Comparison of ENCODE assay signal across 21 mouse cellular contexts in the genomic region with DNA sequence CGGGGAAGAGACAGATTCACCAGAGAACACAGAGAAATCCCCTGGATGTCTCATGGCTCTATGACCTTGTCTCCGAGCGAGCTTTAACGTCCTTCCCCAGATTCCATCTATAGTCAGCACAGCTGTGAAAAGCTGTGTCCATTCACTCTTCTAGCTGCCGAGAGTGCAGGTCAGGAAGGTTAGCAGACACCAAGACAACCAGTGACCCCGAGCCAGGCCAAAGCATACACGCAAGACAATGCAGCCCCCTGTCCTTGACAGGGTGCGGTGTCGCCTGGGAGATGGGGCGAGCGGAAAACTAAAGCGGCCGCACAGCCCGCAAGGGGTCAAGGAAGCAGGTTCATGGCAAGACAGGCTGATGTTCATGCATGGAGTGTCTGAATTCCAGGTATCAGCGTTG. TPM values are rescaled to one million over a fixed set of nuclear protein-coding genes. Genes with fewer than 3 reads are reported as not detected.
DNase-seq lines count a peak whose midpoint lies in the region; ATAC-seq and TF ChIP-seq lines count a peak whose summit lies in the region.
"Had no signal": no experiment of that assay in that cellular context is flagged by ENCODE, and none has a peak within 500 bp of the region (broad histone marks: within the 10 kb centered on the region; RNA-seq: fewer than 3 reads in every experiment).

No protein-coding gene starts in this region.

- H3K4me2 ChIP-seq in forebrain, embryonic 16.5 days (ENCODE audit: low read length) = no peak overlapping the region
- 0 out of 2 replicates have a peak overlapping the region, but pooled peaks have one; percentile 13 for H3K4me2 ChIP-seq in hindbrain, embryonic 12.5 days (replicated peaks)
- no peak overlapping the region for H3K4me2 ChIP-seq in hindbrain, embryonic 16.5 days (ENCODE audit: low read length)
- H3K4me2 ChIP-seq: forebrain, embryonic 15.5 days; liver, embryonic 13.5 days; lung, embryonic 14.5 days had no signal

- peaks cover 3% of the 10 kb centered on the region; the same call in 1 of the 2 replicates for H3K27me3 ChIP-seq in forebrain, embryonic 10.5 days (ENCODE audit: poor library complexity, severe bottlenecking)
- no peaks in the 10 kb centered on the region for H3K27me3 ChIP-seq in forebrain, embryonic 16.5 days (replicated peaks; ENCODE audit: control insufficient read depth, insufficient read depth, low read length)
- peaks cover 3% of the 10 kb centered on the region; the same call in 1 of the 2 replicates for H3K27me3 ChIP-seq in hindbrain, embryonic 12.5 days
- H3K27me3 ChIP-seq in hindbrain, embryonic 16.5 days (replicated peaks; ENCODE audit: control insufficient read depth, insufficient read depth, low read length) = no peaks in the 10 kb centered on the region
- peaks cover 26% of the 10 kb centered on the region for H3K27me3 ChIP-seq in E14TG2a.4 (ENCODE audit: insufficient read depth, low read length)
- H3K27me3 ChIP-seq in embryonic facial prominence, embryonic 10.5 days (replicated peaks; ENCODE audit: low read depth, poor library complexity, severe bottlenecking) = peaks cover 4% of the 10 kb centered on the region; the same call in 1 of the 2 replicates
- H3K27me3 ChIP-seq: forebrain, embryonic 15.5 days; liver, embryonic 13.5 days had no signal

- no peak overlapping the region for H3K9ac ChIP-seq in forebrain, embryonic 16.5 days (replicated peaks; ENCODE audit: low read depth, low read length)
- H3K9ac ChIP-seq in hindbrain, embryonic 12.5 days = no peak overlapping the region
- H3K9ac ChIP-seq in hindbrain, embryonic 16.5 days (ENCODE audit: low read depth, low read length) = no peak overlapping the region
- H3K9ac ChIP-seq: forebrain, embryonic 15.5 days; liver, embryonic 13.5 days; lung, embryonic 14.5 days had no signal

- WGBS in forebrain, embryonic 10.5 days = 41% methylated on average over 15 of the region's 15 CpGs
- WGBS in forebrain, embryonic 16.5 days = 62% methylated on average over 15 of the region's 15 CpGs
- WGBS in hindbrain, embryonic 12.5 days = 16% methylated on average over 15 of the region's 15 CpGs
- WGBS in hindbrain, embryonic 16.5 days = 18% methylated on average over 15 of the region's 15 CpGs
- WGBS in embryonic facial prominence, embryonic 10.5 days = 18% methylated on average over 15 of the region's 15 CpGs

- no peaks in the 10 kb centered on the region for H3K36me3 ChIP-seq in forebrain, embryonic 10.5 days (replicated peaks)
- no peaks in the 10 kb centered on the region for H3K36me3 ChIP-seq in forebrain, embryonic 16.5 days (ENCODE audit: control insufficient read depth, insufficient read depth)
- H3K36me3 ChIP-seq in hindbrain, embryonic 12.5 days = no peaks in the 10 kb centered on the region
- no peaks in the 10 kb centered on the region for H3K36me3 ChIP-seq in hindbrain, embryonic 16.5 days (ENCODE audit: control insufficient read depth, insufficient read depth, low read length)
- no peaks in the 10 kb centered on the region for H3K36me3 ChIP-seq in E14TG2a.4 (ENCODE audit: insufficient read depth, low read length)
- no peaks in the 10 kb centered on the region for H3K36me3 ChIP-seq in embryonic facial prominence, embryonic 10.5 days (replicated peaks)
- H3K36me3 ChIP-seq: forebrain, embryonic 15.5 days; liver, embryonic 13.5 days had no signal

- H3K4me1 ChIP-seq in forebrain, embryonic 10.5 days = peaks cover 65% of the 10 kb centered on the region
- H3K4me1 ChIP-seq in forebrain, embryonic 16.5 days (replicated peaks; ENCODE audit: control insufficient read depth, insufficient read depth, low read length) = peaks cover 4% of the 10 kb centered on the region
- H3K4me1 ChIP-seq in hindbrain, embryonic 12.5 days = peaks cover 28% of the 10 kb centered on the region
- peaks cover 8% of the 10 kb centered on the region for H3K4me1 ChIP-seq in hindbrain, embryonic 16.5 days (ENCODE audit: control insufficient read depth, insufficient read depth, low read depth, low read length)
- H3K4me1 ChIP-seq in E14TG2a.4 (replicated peaks; ENCODE audit: low read depth, low read length) = peaks cover 61% of the 10 kb centered on the region
- peaks cover 58% of the 10 kb centered on the region for H3K4me1 ChIP-seq in embryonic facial prominence, embryonic 10.5 days

- no peak for TF ChIP-seq CTCF in E14TG2a.4 (conservative IDR thresholded peaks at IDR 0.05; ENCODE audit: low read length)

- H3K27ac ChIP-seq in forebrain, embryonic 10.5 days = 0 out of 2 replicates have a peak overlapping the region, but pooled peaks have one; percentile 35
- H3K27ac ChIP-seq in forebrain, embryonic 16.5 days (ENCODE audit: low read length) = no peak overlapping the region
- H3K27ac ChIP-seq in hindbrain, embryonic 12.5 days = no peak overlapping the region
- no peak overlapping the region for H3K27ac ChIP-seq in hindbrain, embryonic 16.5 days (ENCODE audit: low read depth, low read length)
- no peak overlapping the region; the same call in 1 of the 2 replicates for H3K27ac ChIP-seq in embryonic facial prominence, embryonic 10.5 days (replicated peaks)
- H3K27ac ChIP-seq: forebrain, embryonic 15.5 days; kidney, postnatal 0 days; liver, embryonic 13.5 days; stomach, postnatal 0 days had no signal

- no peak for DNase-seq in forebrain, embryonic 10.5 days (ENCODE audit: extremely low spot score, low spot score)
- peak; percentile 46 for DNase-seq in embryonic facial prominence, embryonic 10.5 days (ENCODE audit: low spot score)
- DNase-seq in testis, postnatal 14 days (ENCODE audit: low spot score) = no peak
- no peak for DNase-seq in lung, postnatal 36 days
- DNase-seq: adrenal gland, postnatal 25 days; cerebellum, adult 8-10 months; gastrocnemius, postnatal 10 days; heart, postnatal 4 days; kidney, adult 18-20 months; layer of hippocampus, adult 9-11 months; liver, embryonic 13.5 days; lung, embryonic 14.5 days had no signal

- H3K4me3 ChIP-seq in forebrain, embryonic 10.5 days = no peak overlapping the region
- H3K4me3 ChIP-seq in forebrain, embryonic 16.5 days (replicated peaks; ENCODE audit: low read length) = no peak overlapping the region
- H3K4me3 ChIP-seq in hindbrain, embryonic 12.5 days = no peak overlapping the region
- no peak overlapping the region for H3K4me3 ChIP-seq in hindbrain, embryonic 16.5 days (ENCODE audit: low read length)
- H3K4me3 ChIP-seq in E14TG2a.4 (replicated peaks; ENCODE audit: low read length) = peak overlapping the region; percentile 52
- no peak overlapping the region for H3K4me3 ChIP-seq in embryonic facial prominence, embryonic 10.5 days
- H3K4me3 ChIP-seq: forebrain, embryonic 15.5 days; liver, embryonic 13.5 days; megakaryocyte, embryonic 14.5 days had no signal

- no peak for ATAC-seq in forebrain, embryonic 16.5 days
- ATAC-seq in hindbrain, embryonic 12.5 days (ENCODE audit: low FRiP score) = no peak
- no peak for ATAC-seq in hindbrain, embryonic 16.5 days
- ATAC-seq: forebrain, embryonic 15.5 days; inflammation-experienced regulatory T-cells, adult 6 months had no signal

- no peaks in the 10 kb centered on the region for H3K9me3 ChIP-seq in forebrain, embryonic 10.5 days
- no peaks in the 10 kb centered on the region for H3K9me3 ChIP-seq in forebrain, embryonic 16.5 days (ENCODE audit: control insufficient read depth, low read length)
- no peaks in the 10 kb centered on the region for H3K9me3 ChIP-seq in hindbrain, embryonic 12.5 days (replicated peaks)
- no peaks in the 10 kb centered on the region for H3K9me3 ChIP-seq in hindbrain, embryonic 16.5 days (ENCODE audit: control insufficient read depth, low read length)
- H3K9me3 ChIP-seq in E14TG2a.4 (ENCODE audit: low read length) = no peaks in the 10 kb centered on the region
- H3K9me3 ChIP-seq in embryonic facial prominence, embryonic 10.5 days = no peaks in the 10 kb centered on the region
- H3K9me3 ChIP-seq: forebrain, embryonic 15.5 days; liver, embryonic 13.5 days had no signal

RNA-seq across cellular contexts. Expression of a gene that starts 19.6 kb away (rescaled TPM):
- polyA plus RNA-seq in forebrain, embryonic 10.5 days (2016; fragmentation: Nextera tagmentation; extraction: Ambion mirVana) = 76.9 and 78.7 TPM in 2 replicates
- 13.9 and 14.6 TPM in 2 replicates for polyA plus RNA-seq in forebrain, embryonic 16.5 days (2015; fragmentation: Nextera tagmentation; extraction: Ambion mirVana)
- 43.9 and 50.9 TPM in 2 replicates for polyA plus RNA-seq in hindbrain, embryonic 12.5 days (2016; fragmentation: Nextera tagmentation; extraction: Ambion mirVana)
- polyA plus RNA-seq in hindbrain, embryonic 16.5 days (2015; fragmentation: Nextera tagmentation; extraction: Ambion mirVana) = 9.5 and 13.8 TPM in 2 replicates
- polyA plus RNA-seq in embryonic facial prominence, embryonic 10.5 days (2016; fragmentation: Nextera tagmentation; extraction: Ambion mirVana) = 88.0 and 93.2 TPM in 2 replicates

RNA-seq across cellular contexts. Expression of a gene that starts 42.7 kb away (rescaled TPM):
- polyA plus RNA-seq in forebrain, embryonic 10.5 days (2016; fragmentation: Nextera tagmentation; extraction: Ambion mirVana) = 22.8 and 23.0 TPM in 2 replicates
- polyA plus RNA-seq in forebrain, embryonic 16.5 days (2015; fragmentation: Nextera tagmentation; extraction: Ambion mirVana) = 6.3 and 8.2 TPM in 2 replicates
- polyA plus RNA-seq in hindbrain, embryonic 12.5 days (2016; fragmentation: Nextera tagmentation; extraction: Ambion mirVana) = 24.1 and 41.5 TPM in 2 replicates
- polyA plus RNA-seq in hindbrain, embryonic 16.5 days (2015; fragmentation: Nextera tagmentation; extraction: Ambion mirVana) = 6.8 and 10.3 TPM in 2 replicates
- polyA plus RNA-seq in embryonic facial prominence, embryonic 10.5 days (2016; fragmentation: Nextera tagmentation; extraction: Ambion mirVana) = 21.3 and 26.4 TPM in 2 replicates
- polyA plus RNA-seq: inflammation-experienced regulatory T-cells, adult 6 months had no signal
